Mouse (Mus musculus): ENCODE measurements at regions not wholly inside any gene's neighbourhood (a gene's known extent, or its start where the extent isn't known, plus 50 kb on each side); places are given as distances from the start of the nearest gene placed in this dataset.

DNA sequence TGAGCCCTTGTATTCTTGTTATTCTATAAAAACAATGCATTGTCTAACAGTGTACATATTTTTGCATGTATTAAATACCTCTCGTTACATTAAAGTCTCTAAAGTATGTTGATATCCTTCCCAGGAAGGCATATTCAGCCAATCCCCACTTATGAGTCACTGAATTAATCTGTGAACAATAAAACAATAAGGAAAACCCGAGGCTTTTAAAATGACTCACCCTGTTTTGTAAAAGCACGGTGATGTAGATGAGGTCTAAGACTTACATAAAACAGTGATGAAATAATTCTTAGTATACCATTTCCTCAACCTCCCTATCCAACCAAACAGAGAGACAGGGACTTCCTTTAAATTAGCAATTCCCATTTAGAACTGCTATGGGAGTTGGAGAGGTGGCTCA, 95.8 kb downstream of the Asb7 start:
- DNase-seq (ENCODE audit: low spot score in 2 of 2), result no peak

GRCm38 (mm10) chr7:66591594-66592290, 97.7 kb downstream of the Asb7 start:
- peak in 1 of 2 experiments; percentile 38 for DNase-seq (ENCODE audit: low spot score in 2 of 2)

DNA sequence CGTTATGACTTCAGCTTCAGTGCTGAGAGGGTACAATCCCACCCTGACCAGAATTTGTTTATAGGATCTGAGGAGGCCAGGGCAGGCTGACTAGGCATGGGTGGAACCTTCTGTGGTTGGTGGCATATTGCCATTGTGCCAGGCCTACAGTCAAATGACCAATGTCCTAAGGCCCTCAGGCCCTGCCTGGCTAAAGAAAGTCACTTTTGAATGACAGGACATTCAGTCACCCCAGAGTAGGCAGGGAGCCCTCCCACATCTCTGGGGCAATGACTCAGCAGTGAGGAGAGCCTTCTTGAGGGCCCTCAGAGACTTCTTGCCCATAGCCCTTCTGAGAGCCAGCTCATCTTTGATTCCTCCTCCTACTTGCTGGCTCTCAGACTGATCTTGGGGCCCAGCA, 102.9 kb downstream of the Asb7 start:
- no peak for DNase-seq (ENCODE audit: low spot score in 2 of 2)

GRCm38 (mm10) chr7:66580687-66581151, 108.7 kb downstream of the Asb7 start:
- DNase-seq (ENCODE audit: low spot score in 2 of 2), result no peak

GRCm38 (mm10) chr7:66576261-66576660, 113.1 kb downstream of the Asb7 start:
- no peak for DNase-seq (ENCODE audit: low spot score in 2 of 2)

- DNase-seq (ENCODE audit: low spot score in 2 of 2), result no peak
Observed at GRCm38 (mm10) chr7:66571451-66571850, 117.9 kb downstream of the Asb7 start.

DNA sequence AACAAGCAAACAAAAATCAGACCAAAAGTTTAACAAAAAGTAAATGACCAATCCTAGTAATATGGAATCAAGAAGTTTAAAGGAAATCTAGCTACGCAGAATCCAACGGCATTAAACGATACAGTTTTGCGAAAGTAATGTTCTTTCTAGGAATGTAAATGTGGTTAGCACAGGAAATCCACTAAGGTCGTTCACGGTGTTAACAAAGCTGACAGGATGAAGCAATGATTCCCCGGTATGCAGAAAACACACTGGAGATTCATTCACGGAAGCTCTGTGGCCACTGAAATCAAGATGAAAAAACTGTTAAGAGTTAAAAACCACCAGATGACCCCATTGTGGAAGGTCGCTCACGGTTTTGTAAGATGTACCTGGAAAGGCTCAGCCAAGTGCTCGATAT, 120.4 kb upstream of the Aldh1a3 start:
- DNase-seq (ENCODE audit: low spot score in 2 of 2), result no peak

- DNase-seq (ENCODE audit: low spot score in 2 of 2), result no peak
Observed at GRCm38 (mm10) chr7:66545184-66545583, 117.9 kb upstream of the Aldh1a3 start.

DNA sequence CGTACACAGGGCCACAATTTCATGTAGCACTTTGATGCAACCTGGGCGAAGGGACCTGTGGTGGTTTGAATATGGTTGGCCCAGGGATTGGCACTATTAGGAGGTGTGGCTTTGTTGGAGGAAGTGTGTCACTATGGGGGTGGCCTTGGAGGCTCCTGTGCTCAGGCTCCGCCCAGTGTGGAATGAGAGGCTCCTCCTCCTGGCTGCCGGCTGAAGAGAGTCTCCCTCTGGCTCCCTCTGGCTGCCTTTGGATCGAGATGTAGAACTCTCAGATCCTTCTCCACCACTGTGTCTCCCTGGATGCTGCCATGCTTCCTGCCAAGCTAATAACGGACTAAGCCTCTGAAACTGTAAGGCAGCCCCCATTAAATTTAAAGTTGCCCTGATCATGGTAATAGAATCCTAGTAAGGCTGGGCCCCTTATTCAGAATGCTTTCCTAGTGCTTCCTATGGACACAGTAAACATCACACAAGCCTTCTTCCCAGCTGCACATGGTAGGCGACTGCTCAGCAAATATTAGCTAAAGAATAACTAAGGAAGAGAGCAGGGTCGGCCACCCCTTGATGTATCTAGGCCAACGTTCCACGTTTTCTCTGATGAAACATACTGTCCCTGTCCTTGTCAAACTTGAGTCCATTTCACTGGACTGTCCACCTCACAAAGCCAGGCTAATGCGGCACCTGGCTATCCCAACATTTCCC, 117.2 kb upstream of the Aldh1a3 start:
- no peak for DNase-seq (ENCODE audit: low spot score in 2 of 2)

GRCm38 (mm10) chr7:66532596-66532995, 105.3 kb upstream of the Aldh1a3 start:
- DNase-seq (ENCODE audit: low spot score in 2 of 2), result no peak

- DNase-seq (ENCODE audit: low spot score in 2 of 2), result no peak
Observed at GRCm38 (mm10) chr7:66532048-66532447, 104.7 kb upstream of the Aldh1a3 start.

DNA sequence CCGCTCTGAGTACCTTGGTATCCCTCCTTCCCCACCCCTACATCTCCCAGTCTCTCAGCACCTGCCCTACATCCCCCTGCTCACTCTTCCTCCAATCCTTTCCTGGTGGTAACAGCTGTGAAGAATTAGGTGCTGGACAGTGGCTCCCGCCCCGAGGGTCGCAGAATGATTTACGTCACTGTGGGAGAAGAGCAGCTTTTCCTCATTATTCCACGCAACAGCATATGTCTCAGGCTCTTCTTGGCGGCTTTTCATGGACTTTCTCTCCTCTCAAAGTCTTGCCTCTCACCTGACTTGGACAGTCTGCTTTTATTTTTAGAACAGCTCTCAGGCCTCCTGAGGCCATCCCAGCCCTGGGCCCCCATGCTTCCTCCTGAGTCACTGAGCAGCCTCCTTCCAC, 103.8 kb upstream of the Aldh1a3 start:
- DNase-seq (ENCODE audit: low spot score in 2 of 2), result no peak

DNA sequence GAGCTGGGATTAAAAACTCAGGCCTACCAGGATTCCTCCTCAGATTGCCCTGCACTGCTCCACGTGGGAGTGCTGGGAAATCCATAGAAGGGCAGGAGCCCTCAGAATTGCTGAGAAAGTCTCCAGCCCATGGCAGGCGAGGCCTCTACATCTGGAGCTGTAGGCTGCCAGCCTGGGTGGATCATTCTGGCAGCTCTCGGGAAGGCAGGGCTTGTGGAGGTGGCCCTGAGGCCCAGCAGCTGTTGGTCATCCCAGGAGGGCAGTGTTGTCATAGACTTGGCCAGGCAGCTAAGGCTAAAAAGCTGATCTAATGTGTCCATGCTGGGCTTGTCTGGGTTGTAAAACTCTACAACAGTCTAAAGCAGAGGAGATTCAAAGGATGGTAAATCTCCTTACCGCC, 101.6 kb upstream of the Aldh1a3 start:
- DNase-seq (ENCODE audit: low spot score in 2 of 2), result peak; percentile 76 to 77

DNA sequence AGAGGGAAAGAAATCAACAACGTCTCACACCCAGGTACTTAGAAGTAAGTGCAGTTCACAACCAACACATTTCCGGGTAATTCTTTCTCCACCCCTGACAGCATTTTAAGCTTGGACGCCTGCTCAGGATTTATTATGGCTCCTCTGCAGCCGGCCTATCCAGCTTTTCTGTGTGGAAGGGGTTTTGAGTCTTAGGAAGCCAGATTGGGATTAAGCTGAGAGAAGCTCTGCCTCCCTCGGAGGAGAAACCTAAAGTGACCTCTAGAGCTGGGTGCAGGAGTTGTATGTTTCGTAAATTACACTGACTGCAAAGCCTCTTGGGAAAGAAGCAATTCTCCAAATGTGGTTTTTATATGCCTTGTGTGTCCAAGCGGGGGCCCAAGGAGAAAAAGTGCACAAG, 96.6 kb upstream of the Aldh1a3 start:
- no peak for DNase-seq (ENCODE audit: low spot score in 2 of 2)

DNA sequence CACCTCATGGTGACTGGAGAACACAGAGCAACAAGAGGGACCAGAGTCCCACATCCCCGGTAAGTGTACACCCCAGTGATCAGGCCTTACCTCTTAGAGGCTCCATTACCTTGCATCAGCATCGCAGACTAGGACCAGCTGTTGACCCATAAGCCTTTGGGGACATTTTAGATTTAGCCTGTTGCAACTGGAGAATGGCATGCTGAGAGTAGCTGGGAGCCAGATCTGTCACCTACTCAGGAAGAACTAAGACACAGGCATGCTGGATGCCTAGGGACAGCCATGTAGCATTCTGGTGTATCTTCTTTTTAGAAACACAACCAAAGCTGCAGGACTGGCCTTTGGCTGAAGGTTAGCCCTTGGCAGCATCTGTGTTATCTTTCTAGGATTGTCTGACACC, 94.2 kb upstream of the Aldh1a3 start:
- DNase-seq (ENCODE audit: low spot score in 2 of 2), result no peak

DNA sequence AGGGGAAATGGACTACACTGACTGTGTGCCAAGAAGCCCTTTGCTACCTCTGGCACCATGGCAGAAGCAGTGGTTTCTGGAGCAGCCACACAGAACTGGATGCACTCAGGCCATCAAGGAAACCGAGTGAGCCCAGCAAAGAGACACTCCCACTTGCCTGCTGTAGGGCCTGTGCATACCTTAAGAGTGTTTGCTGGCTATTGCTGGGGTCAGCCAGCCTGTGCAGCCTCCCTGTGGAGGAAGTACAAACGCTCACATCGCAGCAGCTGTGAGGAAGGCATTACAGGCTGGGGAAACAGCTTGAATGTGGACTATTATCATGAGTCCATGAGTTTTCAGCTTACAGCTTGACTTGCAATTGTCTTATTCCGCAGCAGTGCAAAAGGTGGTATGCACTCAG, 88.8 kb upstream of the Aldh1a3 start:
- no peak for DNase-seq (ENCODE audit: low spot score in 2 of 2)

GRCm38 (mm10) chr7:66513411-66513810, 86.1 kb upstream of the Aldh1a3 start:
- DNase-seq (ENCODE audit: low spot score in 2 of 2), result no peak

DNA sequence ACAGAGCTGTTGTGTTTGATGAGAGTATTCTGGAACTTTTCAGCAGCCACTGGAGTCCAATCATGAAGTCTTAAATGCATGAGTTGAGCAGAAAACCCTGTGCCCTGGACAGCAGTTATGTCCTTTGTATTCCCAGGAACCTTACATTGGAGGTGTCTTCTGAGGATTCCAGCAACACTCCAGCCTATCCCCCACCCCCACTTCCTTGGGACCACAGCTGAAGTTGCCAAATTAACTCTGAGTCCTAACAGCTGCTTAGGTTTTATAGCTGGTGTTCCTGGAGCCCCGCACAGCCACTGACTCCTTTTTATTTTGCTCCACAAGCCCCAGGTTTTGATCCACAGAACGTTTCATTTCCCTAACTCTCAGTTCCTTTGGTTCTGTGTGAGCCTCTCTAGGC, 78.4 kb upstream of the Aldh1a3 start:
- no peak for DNase-seq (ENCODE audit: low spot score in 2 of 2)

DNA sequence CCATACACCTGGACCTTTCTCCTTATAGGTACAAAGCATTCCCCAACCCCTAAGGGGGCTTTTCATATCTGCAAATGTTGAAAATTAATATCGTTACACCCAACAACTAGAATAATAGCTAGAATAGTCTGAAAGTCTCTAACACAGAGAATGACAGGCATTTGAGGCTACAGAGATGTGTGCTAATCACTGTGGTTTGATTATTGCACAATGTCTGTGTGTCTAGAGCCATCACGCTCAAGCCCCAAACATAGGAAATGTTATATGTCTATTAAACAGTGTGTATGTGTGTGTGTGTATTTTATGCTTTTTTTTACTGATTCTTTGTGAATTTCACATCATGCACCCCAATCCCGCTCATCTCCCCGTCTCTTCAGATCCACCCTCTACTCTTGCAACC, 77.2 kb upstream of the Aldh1a3 start:
- no peak for DNase-seq (ENCODE audit: low spot score in 2 of 2)

DNA sequence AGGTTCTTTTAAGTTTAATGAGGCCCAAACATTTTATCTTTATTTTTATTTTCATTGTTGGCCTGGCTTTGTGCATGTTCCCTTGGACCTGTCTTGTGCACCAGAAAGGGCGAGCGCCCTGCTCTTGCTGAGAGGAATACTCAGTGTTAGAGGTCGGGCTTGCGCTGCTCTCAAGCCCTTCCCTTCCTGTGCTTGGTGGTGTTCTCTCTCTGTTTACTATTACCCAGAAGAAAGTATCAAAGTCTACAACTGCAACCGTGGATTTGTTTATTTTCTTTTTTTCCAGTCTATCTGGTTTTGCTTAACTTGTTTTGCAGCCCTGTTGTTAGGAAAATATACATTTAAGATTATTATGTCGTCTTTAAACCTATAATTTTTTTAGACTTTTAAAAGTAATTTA, 74.1 kb upstream of the Aldh1a3 start:
- no peak for DNase-seq (ENCODE audit: low spot score in 2 of 2)

DNA sequence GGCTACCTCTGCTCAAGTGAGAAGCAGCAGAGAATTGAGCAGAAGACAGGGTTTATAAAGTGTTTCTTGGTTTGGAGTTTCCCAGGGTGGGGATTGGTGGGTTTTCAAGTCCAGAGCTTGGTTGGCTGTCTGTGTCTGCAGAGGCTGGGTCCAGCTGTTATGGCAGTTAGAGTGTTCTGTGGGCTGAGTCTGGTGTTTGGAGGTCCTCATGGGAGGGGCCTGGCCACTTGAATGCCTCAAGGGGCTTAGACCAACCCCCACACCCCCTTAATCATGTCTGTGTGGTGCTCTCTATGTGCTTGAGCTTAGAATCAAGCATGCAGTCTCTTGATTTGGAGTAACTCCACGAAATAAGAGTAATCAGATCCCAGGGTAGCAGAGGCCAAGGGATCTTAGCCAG, 70.2 kb upstream of the Aldh1a3 start:
- no peak for DNase-seq (ENCODE audit: low spot score in 2 of 2)

GRCm38 (mm10) chr7:66493216-66493885, 66.0 kb upstream of the Aldh1a3 start:
- DNase-seq (ENCODE audit: low spot score in 2 of 2), result no peak

GRCm38 (mm10) chr7:66492748-66493147, 65.4 kb upstream of the Aldh1a3 start:
- no peak for DNase-seq (ENCODE audit: low spot score in 2 of 2)
